Mouse (Mus musculus) forebrain, embryonic 11.5 days (tissue): ENCODE data around the gene Npb. TPM values are rescaled to one million over a fixed set of nuclear protein-coding genes. Genes with fewer than 3 reads are reported as not detected.
A peak's percentile ranks its signal among the peaks of the same experiment; 100 is the strongest.

Source experiments
- ATAC-seq: fragments of 200-750 bp; cut with Nextera tagmentation; replicated peaks from 2 replicates; pipeline ENCODE4 v1.8.0; 2017; ENCODE audit warnings: moderate TSS enrichment; ENCODE audit not compliant: low FRiP score
- DNase-seq: peaks from one replicate; pipeline ENCODE4 v3.0.0-alpha.2; 2017; ENCODE audit warnings: low spot score
- H3K27ac ChIP-seq: fragments of 300-500 bp; sonication (generic); 2 replicates; pipeline ENCODE4 v1.5.1; 2014; ENCODE audit warnings: low read depth, low read length
- H3K27me3 ChIP-seq: fragments of 300-500 bp; sonication (generic); 2 replicates; pipeline ENCODE4 v1.6.1; 2014; ENCODE audit warnings: mild to moderate bottlenecking, low read length, mixed read lengths; ENCODE audit not compliant: control insufficient read depth, insufficient read depth
- H3K36me3 ChIP-seq: fragments of 300-500 bp; sonication (generic); 2 replicates; pipeline ENCODE4 v1.6.1; 2014; ENCODE audit warnings: mild to moderate bottlenecking, low read length, moderate library complexity, mixed read lengths; ENCODE audit not compliant: control insufficient read depth, insufficient read depth
- H3K4me1 ChIP-seq: fragments of 300-500 bp; sonication (generic); replicated peaks from 2 replicates; pipeline ENCODE4 v1.6.1; 2014; ENCODE audit warnings: low read length, mixed read lengths; ENCODE audit not compliant: control insufficient read depth, insufficient read depth
- H3K4me2 ChIP-seq: fragments of 300-500 bp; sonication (generic); 2 replicates; pipeline ENCODE4 v1.6.1; 2014; ENCODE audit warnings: low read depth, mild to moderate bottlenecking, low read length, moderate library complexity, mixed read lengths; ENCODE audit not compliant: severe bottlenecking
- H3K4me3 ChIP-seq: fragments of 300-500 bp; sonication (generic); 2 replicates; pipeline ENCODE4 v1.5.1; 2014; ENCODE audit warnings: low read depth, low read length
- H3K9ac ChIP-seq: fragments of 300-500 bp; sonication (generic); 2 replicates; pipeline ENCODE4 v1.6.1; 2014; ENCODE audit warnings: low read length
- H3K9me3 ChIP-seq: fragments of 300-500 bp; sonication (generic); 2 replicates; pipeline ENCODE4 v1.6.1; 2016; ENCODE audit warnings: low read length, mixed read lengths; ENCODE audit not compliant: control insufficient read depth
- WGBS: fragments of 180-500 bp; shearing (Covaris S2); extraction: QIAGEN DNeasy Blood & Tissue Kit; methylation state at CpG from one replicate; pipeline ENCODE4 v1.1.7; 2014; 5-methylcytosine and 5-hydroxymethylcytosine counted together
- polyA plus RNA-seq: library from polyadenylated mRNA; unstranded; fragments of >200 nt; fragmentation: Nextera tagmentation; extraction: Ambion mirVana; gene quantifications from 2 replicates; pipeline ENCODE4 v1.2.1, GENCODE M21; 2014

Gene Npb
- polyA plus RNA-seq, 1 experiment from 2014 or later: not detected

GRCm38 (mm10) chr11:120630401-120630871 is 22.2 kb downstream of the Npb start:
- Histone ChIP-seq H3K4me2 (no peak overlapping the region), H3K27ac (peak overlapping the region; percentile 4; the same call in 1 of the 2 replicates), H3K4me3 (no peak overlapping the region), H3K9me3 (no peaks in the 10 kb centered on the region), H3K4me1 (peaks cover 22% of the 10 kb centered on the region), H3K27me3 (no peaks in the 10 kb centered on the region; the same call in 1 of the 2 replicates), H3K36me3 (peaks cover 5% of the 10 kb centered on the region; the same call in 1 of the 2 replicates), H3K9ac (peak overlapping the region; percentile 29; the same call in 1 of the 2 replicates)
- DNase-seq (peak; percentile 50), ATAC-seq (no peak)
- 29% methylated on average over 5 of the region's 5 CpGs for WGBS

GRCm38 (mm10) chr11:120630881-120631725 is 22.8 kb downstream of the Npb start:
- H3K9ac ChIP-seq: peak overlapping the region; percentile 29; the same call in 1 of the 2 replicates
- peak overlapping the region; percentile 93; the same call in 1 of the 2 replicates for H3K4me2 ChIP-seq
- no peak overlapping the region for H3K4me3 ChIP-seq
- peaks cover 5% of the 10 kb centered on the region; the same call in 1 of the 2 replicates for H3K36me3 ChIP-seq
- H3K9me3 ChIP-seq: no peaks in the 10 kb centered on the region
- H3K27ac ChIP-seq: peak overlapping the region; percentile 4; the same call in 1 of the 2 replicates
- peaks cover 22% of the 10 kb centered on the region for H3K4me1 ChIP-seq
- DNase-seq (no peak), ATAC-seq (no peak)
- no peaks in the 10 kb centered on the region; the same call in 1 of the 2 replicates for H3K27me3 ChIP-seq
- 48% methylated on average over 7 of the region's 7 CpGs for WGBS

GRCm38 (mm10) chr11:120631726-120632448 is 23.6 kb downstream of the Npb start:
- 68% methylated on average over 4 of the region's 4 CpGs for WGBS
- Histone ChIP-seq H3K9me3 (no peaks in the 10 kb centered on the region), H3K9ac (peak overlapping the region; percentile 88), H3K4me2 (peak overlapping the region; percentile 93), H3K36me3 (peaks cover 5% of the 10 kb centered on the region; the same call in 1 of the 2 replicates), H3K27me3 (no peaks in the 10 kb centered on the region; the same call in 1 of the 2 replicates), H3K4me1 (peaks cover 22% of the 10 kb centered on the region), H3K27ac (0 out of 2 replicates have a peak overlapping the region, but pooled peaks have one; percentile 62), H3K4me3 (peak overlapping the region; percentile 96)
- DNase-seq: no peak
- ATAC-seq: no peak

DNA sequence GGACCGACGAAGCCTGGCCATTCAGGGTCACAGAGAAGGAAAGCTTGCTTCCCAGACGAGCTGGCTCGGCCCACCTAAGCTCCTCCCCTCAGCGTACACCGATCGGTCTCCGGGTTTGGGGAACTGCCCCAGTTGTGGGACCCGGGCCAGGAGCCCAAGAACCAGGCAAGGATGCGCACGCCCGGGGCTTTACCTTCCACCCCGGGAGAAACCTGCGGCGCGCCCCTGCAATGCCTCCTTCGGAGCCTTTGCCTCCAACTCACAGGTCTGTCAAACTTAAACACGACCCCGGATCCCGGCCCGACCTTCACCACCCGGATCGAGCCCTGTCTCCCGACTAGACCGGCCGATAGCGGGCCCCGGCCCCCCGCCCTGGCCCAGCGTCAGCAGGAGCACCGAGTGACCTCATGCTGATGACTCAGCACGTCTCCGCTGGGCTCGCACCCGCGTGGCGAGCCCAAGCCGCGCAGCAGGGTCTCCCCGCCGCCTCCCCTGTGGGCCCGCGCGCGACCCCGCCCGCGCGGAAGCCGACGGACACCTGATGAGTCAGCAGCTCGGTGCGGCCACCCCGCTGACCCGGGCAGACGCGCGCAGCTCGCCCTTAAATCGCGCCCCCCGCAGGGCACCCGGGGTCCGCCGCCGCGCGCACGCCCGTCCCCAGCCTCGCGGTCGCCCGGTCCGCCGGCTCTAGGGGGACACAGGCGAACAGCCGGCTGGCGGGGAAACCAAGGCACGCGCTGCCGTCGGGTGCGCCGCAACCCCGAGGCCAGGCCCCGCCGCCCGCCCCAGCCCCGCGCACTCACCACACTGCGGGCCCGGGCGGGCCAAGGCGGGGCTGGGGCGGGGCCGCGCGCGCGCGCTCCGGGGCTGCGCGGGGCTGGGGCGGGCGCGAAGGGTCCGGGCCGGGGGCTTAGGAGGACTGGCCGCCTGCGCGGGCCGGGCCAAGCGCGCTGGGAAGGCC is 24.6 kb downstream of the Npb start:
- Histone ChIP-seq H3K9me3 (no peaks in the 10 kb centered on the region), H3K36me3 (peaks cover 5% of the 10 kb centered on the region; the same call in 1 of the 2 replicates), H3K4me2 (peak overlapping the region; percentile 93), H3K27me3 (no peaks in the 10 kb centered on the region; the same call in 1 of the 2 replicates), H3K9ac (peak overlapping the region; percentile 88), H3K4me1 (peaks cover 22% of the 10 kb centered on the region), H3K4me3 (peak overlapping the region; percentile 96), H3K27ac (peak overlapping the region; percentile 62)
- ATAC-seq: peak; percentile 88
- under 1% methylated on average over 96 of the region's 116 CpGs for WGBS
- DNase-seq: peak; percentile 82

- H3K9me3 ChIP-seq: no peaks in the 10 kb centered on the region
- H3K27ac ChIP-seq: peak within 1 kb of the TSS; percentile 62
- no peaks in the 10 kb centered on the region; the same call in 1 of the 2 replicates for H3K27me3 ChIP-seq
- 10% methylated on average over 58 of the region's 58 CpGs for WGBS
- peak within 1 kb of the TSS; percentile 93 for H3K4me2 ChIP-seq
- H3K9ac ChIP-seq: peak within 1 kb of the TSS; percentile 88
- peaks cover 5% of the 10 kb centered on the region; the same call in 1 of the 2 replicates for H3K36me3 ChIP-seq
- peak; percentile 98 for DNase-seq
- peak; percentile 95 for ATAC-seq
- peaks cover 22% of the 10 kb centered on the region for H3K4me1 ChIP-seq
- H3K4me3 ChIP-seq: peak within 1 kb of the TSS; percentile 96
Measured at GRCm38 (mm10) chr11:120633520-120634343, 25.5 kb downstream of the Npb start, which contains the start of gene Mafg. Mafg (minus strand) TSS chr11:120633600.

DNA sequence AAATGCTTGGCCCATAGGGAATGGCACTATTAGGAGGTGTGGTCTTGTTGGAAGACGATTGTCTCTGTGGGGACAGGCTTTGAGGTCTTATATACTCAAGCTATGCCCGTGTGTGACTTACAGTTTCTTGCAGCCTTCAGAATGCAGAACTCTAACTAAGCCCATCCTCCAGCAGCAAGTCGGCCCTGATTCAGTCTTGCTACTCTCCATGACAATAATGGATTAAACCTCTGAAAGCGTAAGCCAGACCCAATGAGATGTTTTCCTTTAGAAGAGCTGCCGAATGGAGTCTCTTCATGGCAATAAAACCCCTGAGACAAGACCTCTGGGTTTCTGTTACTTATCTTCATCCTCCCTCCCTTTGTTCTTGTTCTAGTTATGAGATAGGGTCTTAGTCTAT is 26.5 kb downstream of the Npb start:
- no peaks in the 10 kb centered on the region for H3K36me3 ChIP-seq
- no peaks in the 10 kb centered on the region; the same call in 1 of the 2 replicates for H3K27me3 ChIP-seq
- no peak for DNase-seq
- no peak overlapping the region for H3K9ac ChIP-seq
- H3K4me1 ChIP-seq: peaks cover 20% of the 10 kb centered on the region
- H3K4me2 ChIP-seq: no peak overlapping the region
- WGBS: 83% methylated on average over 5 of the region's 5 CpGs
- H3K9me3 ChIP-seq: no peaks in the 10 kb centered on the region
- no peak overlapping the region for H3K4me3 ChIP-seq
- no peak overlapping the region for H3K27ac ChIP-seq
- no peak for ATAC-seq

DNA sequence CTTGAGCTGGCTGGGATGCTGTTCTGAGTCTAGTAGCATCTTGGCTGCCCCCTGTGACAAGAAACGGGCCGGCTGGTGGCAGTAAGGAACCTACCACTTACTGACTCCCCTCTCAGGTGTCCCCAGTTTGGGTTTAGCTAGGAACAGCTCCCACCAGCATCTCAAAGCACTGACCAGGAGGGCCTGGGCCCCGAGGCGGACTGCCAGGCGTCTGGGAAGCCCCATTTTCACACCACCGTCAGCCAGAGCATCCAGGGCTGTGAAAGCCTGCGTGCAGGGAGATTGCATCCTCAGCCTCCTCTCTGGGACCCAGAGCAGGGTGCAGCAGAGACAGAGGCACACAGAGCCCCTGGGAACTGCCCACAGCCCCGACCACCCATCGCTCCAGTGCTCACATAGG is 33.0 kb downstream of the Npb start:
- 71% methylated on average over 9 of the region's 9 CpGs for WGBS
- no peak overlapping the region for H3K4me2 ChIP-seq
- H3K36me3 ChIP-seq: no peaks in the 10 kb centered on the region
- H3K4me3 ChIP-seq: no peak overlapping the region
- no peak overlapping the region for H3K27ac ChIP-seq
- H3K9ac ChIP-seq: no peak overlapping the region
- ATAC-seq (no peak), DNase-seq (no peak)
- H3K9me3 ChIP-seq: no peaks in the 10 kb centered on the region
- H3K4me1 ChIP-seq: peaks cover 10% of the 10 kb centered on the region; the same call in 1 of the 2 replicates
- H3K27me3 ChIP-seq: no peaks in the 10 kb centered on the region
